Mouse (Mus musculus) MEL (cell line): ENCODE measurements around the gene Itm2b. TPM values are rescaled to one million over a fixed set of nuclear protein-coding genes. Genes with fewer than 3 reads are reported as not detected.

Experiments used
- DNase-seq: peaks from one replicate; pipeline ENCODE4 v3.0.0; 2011; ENCODE audit warnings: low read depth, low spot score
- H3K27ac ChIP-seq: 2 replicates; pipeline ENCODE4 v1.5.1; 2012; ENCODE audit warnings: low read depth, mild to moderate bottlenecking, control low read depth, low read length, moderate library complexity; ENCODE audit not compliant: control insufficient read depth
- H3K27me3 ChIP-seq, 2 experiments: fragments of 150-350 bp in 1 of 2; sonication (generic) in 1 of 2; 2 replicates each; pipeline ENCODE4 v1.6.1; 2012; ENCODE audit warnings: low read length in 2 of 2, mild to moderate bottlenecking in 2 of 2, improper control_type of control experiment in 1 of 2, moderate library complexity in 1 of 2; ENCODE audit not compliant: insufficient read depth in 2 of 2, control insufficient read depth in 1 of 2
- H3K36me3 ChIP-seq, 2 experiments: 2 replicates each; pipeline ENCODE4 v1.6.1; 2012 to 2014; ENCODE audit warnings: low read length in 2 of 2, improper control_type of control experiment in 1 of 2, inconsistent platforms in 1 of 2, mild to moderate bottlenecking in 1 of 2; ENCODE audit not compliant: insufficient read depth in 2 of 2, control insufficient read depth in 1 of 2
- H3K4me1 ChIP-seq, 2 experiments: fragments of 150-350 bp in 1 of 2; sonication (generic) in 1 of 2; 2 replicates each; pipeline ENCODE4 v1.6.1; 2012; ENCODE audit warnings: low read length in 2 of 2, improper control_type of control experiment in 1 of 2, mild to moderate bottlenecking in 1 of 2; ENCODE audit not compliant: insufficient read depth in 2 of 2, control insufficient read depth in 1 of 2
- H3K4me3 ChIP-seq, 2 experiments: fragments of 150-350 bp in 1 of 2; sonication (generic) in 1 of 2; 2 replicates each; pipeline ENCODE4 v1.5.1; 2012; ENCODE audit warnings: low read depth in 2 of 2, low read length in 2 of 2, mild to moderate bottlenecking in 2 of 2, moderate library complexity in 2 of 2, control low read depth in 1 of 2, improper control_type of control experiment in 1 of 2; ENCODE audit not compliant: control insufficient read depth in 1 of 2, insufficient read depth in 1 of 2
- H3K79me2 ChIP-seq: 2 replicates; pipeline ENCODE4 v1.6.1; 2012; ENCODE audit warnings: mild to moderate bottlenecking, low read length, moderate library complexity; ENCODE audit not compliant: control insufficient read depth, poor library complexity, insufficient read depth
- H3K9ac ChIP-seq: 2 replicates; pipeline ENCODE4 v1.6.1; 2012; ENCODE audit warnings: low read depth, mild to moderate bottlenecking, control low read depth, low read length, moderate library complexity; ENCODE audit not compliant: control insufficient read depth, poor library complexity, severe bottlenecking
- H3K9me3 ChIP-seq: fragments of 150-350 bp; sonication (generic); replicated peaks from 2 replicates; pipeline ENCODE4 v1.6.1; 2012; ENCODE audit warnings: mild to moderate bottlenecking, low read length, improper control_type of control experiment, moderate library complexity; ENCODE audit not compliant: insufficient read depth
- CHD1 ChIP-seq: IDR thresholded peaks from 2 replicates; pipeline ENCODE4 v1.6.1; 2012; ENCODE audit warnings: low read depth, mild to moderate bottlenecking, inconsistent platforms, low read length, improper control_type of control experiment
- E2F4 ChIP-seq: IDR thresholded peaks from 2 replicates; pipeline ENCODE4 v1.6.1; 2011; ENCODE audit warnings: low read depth, low read length, improper control_type of control experiment, borderline replicate concordance
- ELF1 ChIP-seq: IDR thresholded peaks from 2 replicates; pipeline ENCODE4 v1.6.1; 2014; ENCODE audit warnings: low read depth, mild to moderate bottlenecking, inconsistent platforms, low read length, improper control_type of control experiment, moderate library complexity
- GABPA ChIP-seq: IDR thresholded peaks from 2 replicates; pipeline ENCODE4 v1.6.1; 2012; ENCODE audit warnings: low read depth, mild to moderate bottlenecking, inconsistent platforms, low read length, improper control_type of control experiment, moderate library complexity
- GATA1 ChIP-seq: IDR thresholded peaks from 2 replicates; pipeline ENCODE4 v1.6.1; 2011; ENCODE audit warnings: low read depth, low read length, improper control_type of control experiment
- HCFC1 ChIP-seq: IDR thresholded peaks from 2 replicates; pipeline ENCODE4 v1.6.1; 2012; ENCODE audit warnings: low read depth, mild to moderate bottlenecking, inconsistent platforms, low read length, improper control_type of control experiment, moderate library complexity
- JUND ChIP-seq: IDR thresholded peaks from 2 replicates; pipeline ENCODE4 v1.6.1; 2011; ENCODE audit warnings: low read depth, mild to moderate bottlenecking, improper control_type of control experiment, low read length
- MAZ ChIP-seq: IDR thresholded peaks from 2 replicates; pipeline ENCODE4 v1.6.1; 2012; ENCODE audit warnings: low read depth, mild to moderate bottlenecking, inconsistent platforms, low read length, improper control_type of control experiment
- MEF2A ChIP-seq: IDR thresholded peaks from 2 replicates; pipeline ENCODE4 v1.6.1; 2014; ENCODE audit warnings: low read depth, mild to moderate bottlenecking, inconsistent platforms, low read length, improper control_type of control experiment; ENCODE audit not compliant: poor library complexity, insufficient replicate concordance, severe bottlenecking; ENCODE audit errors: extremely low read depth
- POLR2AphosphoS2 ChIP-seq: IDR thresholded peaks from 2 replicates; pipeline ENCODE4 v1.6.1; 2011; ENCODE audit warnings: low read length, improper control_type of control experiment
- RAD21 ChIP-seq: IDR thresholded peaks from 2 replicates; pipeline ENCODE4 v1.6.1; 2011; ENCODE audit warnings: mild to moderate bottlenecking, low read depth, low read length, improper control_type of control experiment
- RCOR1 ChIP-seq: IDR thresholded peaks from 2 replicates; pipeline ENCODE4 v1.6.1; 2012; ENCODE audit warnings: low read depth, mild to moderate bottlenecking, inconsistent platforms, low read length, improper control_type of control experiment
- TAL1 ChIP-seq: IDR thresholded peaks from 2 replicates; pipeline ENCODE4 v1.6.1; 2012; ENCODE audit warnings: mild to moderate bottlenecking, inconsistent platforms, low read length, moderate library complexity, mixed read lengths
- TCF12 ChIP-seq: IDR thresholded peaks from 2 replicates; pipeline ENCODE4 v1.6.1; 2014; ENCODE audit warnings: low read depth, mild to moderate bottlenecking, inconsistent platforms, low read length, improper control_type of control experiment, moderate library complexity
- USF1 ChIP-seq: IDR thresholded peaks from 2 replicates; pipeline ENCODE4 v1.6.1; 2014; ENCODE audit warnings: low read depth, mild to moderate bottlenecking, inconsistent platforms, low read length, improper control_type of control experiment, moderate library complexity
- ZNF384 ChIP-seq: IDR thresholded peaks from 2 replicates; pipeline ENCODE4 v1.6.1; 2012; ENCODE audit warnings: low read depth, mild to moderate bottlenecking, inconsistent platforms, low read length, improper control_type of control experiment
- polyA plus RNA-seq, 2 experiments: library from polyadenylated mRNA; stranded (reverse) in 1 of 2; unstranded in 1 of 2; fragments of >175 nt in 1 of 2; fragments of >200 nt in 1 of 2; gene quantifications; 2 replicates each; pipeline versions ENCODE4 v1.2.1 to v1.2.4; 2012; ENCODE audit warnings: low replicate concordance in 2 of 2, low read depth in 1 of 2; ENCODE audit not compliant: insufficient read length in 2 of 2, insufficient read depth in 1 of 2, missing spikeins in 1 of 2
- total RNA-seq: library from RNA; depleted of rRNA; stranded (reverse); fragments of 300-350 nt; gene quantifications from 2 replicates; pipeline ENCODE4 v1.2.3, GENCODE M21; 2012

Gene Itm2b
- total and polyA plus RNA-seq, 3 experiments: 54.0 to 312 (median 101) TPM

- Histone ChIP-seq H3K4me3 (no peak overlapping the region), H3K9me3 (no peaks in the 10 kb centered on the region), H3K27ac (no peak overlapping the region), H3K27me3 (no peaks in the 10 kb centered on the region), H3K4me1 (no peaks in the 10 kb centered on the region), H3K36me3 (no peaks in the 10 kb centered on the region), H3K79me2 (no peaks in the 10 kb centered on the region), H3K9ac (no peak overlapping the region)
- DNase-seq: peak; percentile 25
- no peak for TF ChIP-seq GABPA
- TF ChIP-seq USF1: peak; percentile 58; the same call in 1 of the 2 replicates
- TF ChIP-seq HCFC1: no peak
Measured at GRCm38 (mm10) chr14:73333880-73334279, 51.2 kb downstream of the Itm2b start.

- no peak overlapping the region for H3K4me3 ChIP-seq
- TF ChIP-seq POLR2AphosphoS2: no peak
- TF ChIP-seq MAZ: no peak
- no peak for TF ChIP-seq E2F4
- no peak for TF ChIP-seq TAL1
- no peak for TF ChIP-seq RAD21
- no peak for TF ChIP-seq GATA1
- no peak for TF ChIP-seq RCOR1
- no peak for TF ChIP-seq MEF2A
- TF ChIP-seq HCFC1: no peak
- no peak for TF ChIP-seq USF1
- TF ChIP-seq TCF12: no peak
- TF ChIP-seq ELF1: no peak
- TF ChIP-seq ZNF384: no peak
- TF ChIP-seq JUND: no peak
- no peak for TF ChIP-seq CHD1
- no peaks in the 10 kb centered on the region for H3K27me3 ChIP-seq
- DNase-seq: no peak
- H3K9me3 ChIP-seq: no peaks in the 10 kb centered on the region
- no peaks in the 10 kb centered on the region for H3K79me2 ChIP-seq
- no peak overlapping the region for H3K27ac ChIP-seq
- no peaks in the 10 kb centered on the region for H3K36me3 ChIP-seq
- H3K9ac ChIP-seq: no peak overlapping the region
- H3K4me1 ChIP-seq: no peaks in the 10 kb centered on the region
Measured at GRCm38 (mm10) chr14:73331386-73331785, 53.7 kb downstream of the Itm2b start.
